Mouse (Mus musculus): ENCODE data around the gene Arhgef1.

The Arhgef1 gene

GRCm38 (mm10) chr7:24902630-24903443 is at the start of gene Arhgef1:
Gene Arhgef1 (plus strand): TSS chr7:24902912.
- DNase-seq, result peak; percentile 72 to 76

DNA sequence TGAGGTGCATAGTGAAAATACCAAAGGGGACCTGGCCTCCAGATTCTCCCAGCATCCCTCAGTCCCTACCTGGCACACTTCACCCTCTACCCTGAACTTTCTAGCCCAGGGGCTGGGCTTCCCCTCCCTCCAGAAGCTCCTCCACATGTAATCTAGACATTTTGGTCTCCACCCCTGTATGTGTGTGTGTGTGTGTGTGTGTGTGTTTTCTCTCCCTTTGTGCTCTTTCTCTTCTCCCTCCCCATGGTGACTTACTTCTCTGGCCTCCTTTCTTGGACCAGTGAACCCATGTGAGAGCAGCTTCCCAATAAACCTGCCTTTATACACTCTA is 49.5 kb upstream of the Arhgef1 start:
- DNase-seq, result no peak

- no peak for DNase-seq
Measured at GRCm38 (mm10) chr7:24853695-24854094, 49.0 kb upstream of the Arhgef1 start.

- DNase-seq, result no peak
Measured at GRCm38 (mm10) chr7:24856460-24857120, 46.1 kb upstream of the Arhgef1 start.

DNA sequence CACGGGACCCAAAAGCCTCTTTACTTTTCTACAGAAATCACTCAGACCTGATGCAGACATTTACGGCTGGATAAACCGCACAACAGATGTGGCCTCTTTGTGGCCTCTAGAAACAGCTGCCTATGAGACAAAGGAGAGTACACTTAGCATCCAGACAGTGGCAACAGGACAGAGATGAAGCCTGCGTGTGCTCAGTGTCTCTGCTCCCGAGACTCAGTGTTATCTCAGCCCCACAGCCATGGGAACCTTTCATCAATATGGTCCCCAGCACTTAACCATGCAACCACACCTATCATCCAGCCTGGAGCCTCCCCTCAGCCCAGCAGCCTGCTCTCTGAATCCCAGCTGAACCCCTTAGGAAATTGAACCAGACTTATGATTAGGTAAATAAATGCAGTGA is 43.5 kb upstream of the Arhgef1 start:
- no peak for DNase-seq

DNA sequence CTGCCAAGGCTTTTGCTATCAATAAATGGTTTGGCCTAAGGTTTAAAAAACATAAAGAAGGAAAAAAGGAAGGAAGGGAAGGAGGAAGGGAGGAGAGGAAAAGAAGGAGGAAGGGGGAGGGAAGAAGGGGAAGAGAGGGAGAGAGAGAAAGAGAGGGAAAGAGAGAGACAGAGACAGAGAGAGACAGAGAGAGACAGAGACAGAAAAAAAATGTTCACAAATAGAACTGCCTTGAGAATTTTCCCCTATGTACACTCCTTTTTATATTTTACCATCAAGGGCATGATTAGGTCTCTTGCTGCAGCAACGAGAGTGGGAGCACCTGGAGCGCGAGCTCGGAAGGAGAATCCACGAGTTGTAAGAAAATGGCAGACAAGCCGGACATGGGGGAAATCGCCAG is 40.8 kb upstream of the Arhgef1 start, which contains the start of gene Gm9844:
TSS of gene Gm9844 (plus strand) at position 301 of the 400 bp plus-strand sequence.
- DNase-seq, result no peak

GRCm38 (mm10) chr7:24862853-24863252 is 39.9 kb upstream of the Arhgef1 start:
- no peak for DNase-seq

- DNase-seq, result no peak
Measured at GRCm38 (mm10) chr7:24864156-24864555, 38.6 kb upstream of the Arhgef1 start.

DNA sequence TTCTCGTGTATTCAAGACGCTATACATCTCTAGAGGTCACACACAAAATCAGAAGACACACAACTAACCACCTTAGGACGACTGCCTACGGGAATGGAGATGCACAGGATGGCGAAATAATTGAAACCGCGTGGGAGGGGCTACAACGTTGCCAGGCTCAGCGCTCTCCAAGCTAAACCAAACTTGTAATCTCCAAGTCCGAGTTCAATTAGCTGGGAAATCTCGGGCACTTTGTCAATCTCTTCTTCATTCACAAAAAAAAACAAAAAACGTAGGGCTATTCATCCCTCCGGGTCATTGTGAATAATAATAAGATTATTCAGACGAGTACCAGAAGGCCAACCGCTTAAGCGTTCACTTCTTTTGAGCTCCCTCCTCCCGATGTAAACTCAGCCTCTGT is 33.6 kb upstream of the Arhgef1 start:
- no peak for DNase-seq

DNA sequence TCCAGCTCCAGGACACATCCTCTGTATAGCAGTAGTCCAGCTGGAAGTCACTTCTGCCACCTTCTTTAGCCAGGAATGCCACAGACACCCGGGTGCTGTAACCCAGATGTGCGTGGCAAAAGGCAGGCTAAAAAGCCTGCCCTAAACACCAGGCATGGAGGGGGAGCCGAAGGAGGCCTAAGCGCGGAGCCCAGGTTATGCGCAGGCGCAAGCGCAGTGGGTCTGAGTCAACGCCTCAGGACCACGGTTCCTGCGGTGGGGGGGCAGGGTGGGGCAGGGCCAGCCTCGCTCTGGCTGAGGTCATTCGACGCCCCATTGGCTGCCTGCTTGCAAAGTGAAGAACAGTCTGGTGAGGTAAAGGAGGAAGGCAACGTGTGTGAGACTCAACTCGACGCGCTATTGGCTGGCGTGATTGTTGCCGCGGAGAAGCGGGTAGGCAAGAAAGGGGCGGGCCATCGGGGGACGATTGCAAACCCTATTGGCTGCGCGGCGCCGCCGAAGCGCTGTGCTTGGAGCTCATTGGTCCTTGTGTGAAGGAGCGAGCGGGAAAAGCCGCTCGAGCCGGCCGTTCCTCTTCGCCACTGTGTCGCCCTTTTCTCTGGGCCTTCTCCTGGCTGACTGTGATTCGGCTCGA is 33.1 kb upstream of the Arhgef1 start, which contains the start of the genes Lypd4 and Dmrtc2:
TSS of gene Lypd4 (minus strand) at position 410 of the 634 bp plus-strand sequence.
TSS of gene Dmrtc2 (plus strand) at position 526 of the 634 bp plus-strand sequence.
- DNase-seq, result no peak

DNA sequence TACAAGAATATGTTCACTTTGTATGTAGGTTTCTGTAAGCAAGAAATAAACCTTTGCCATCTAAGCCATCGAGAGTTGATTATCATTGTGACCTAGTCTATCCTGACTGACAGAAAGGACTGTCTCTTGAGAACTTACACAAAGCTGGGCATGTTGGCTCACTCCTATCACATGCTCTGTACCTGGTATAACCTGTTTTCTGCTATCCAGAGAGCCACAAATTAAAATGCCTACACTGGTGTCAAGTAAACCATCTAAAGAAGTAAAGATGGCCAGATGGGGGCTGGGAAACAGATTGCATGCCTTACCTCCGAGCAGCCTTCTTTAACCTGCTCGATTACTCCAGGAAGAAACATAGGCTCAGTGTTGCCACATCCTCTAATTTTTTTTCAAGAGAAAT is 25.1 kb upstream of the Arhgef1 start:
- no peak for DNase-seq

- no peak for DNase-seq
Measured at GRCm38 (mm10) chr7:24879620-24880019, 23.1 kb upstream of the Arhgef1 start.

GRCm38 (mm10) chr7:24882416-24883199 is 20.1 kb upstream of the Arhgef1 start:
- no peak for DNase-seq

GRCm38 (mm10) chr7:24883896-24884692 is 18.6 kb upstream of the Arhgef1 start, which contains the start of gene Rps19:
Gene Rps19 (plus strand): TSS chr7:24884371.
- peak; percentile 98 to 99 for DNase-seq

GRCm38 (mm10) chr7:24884693-24885291 is 17.9 kb upstream of the Arhgef1 start:
- no peak for DNase-seq

DNA sequence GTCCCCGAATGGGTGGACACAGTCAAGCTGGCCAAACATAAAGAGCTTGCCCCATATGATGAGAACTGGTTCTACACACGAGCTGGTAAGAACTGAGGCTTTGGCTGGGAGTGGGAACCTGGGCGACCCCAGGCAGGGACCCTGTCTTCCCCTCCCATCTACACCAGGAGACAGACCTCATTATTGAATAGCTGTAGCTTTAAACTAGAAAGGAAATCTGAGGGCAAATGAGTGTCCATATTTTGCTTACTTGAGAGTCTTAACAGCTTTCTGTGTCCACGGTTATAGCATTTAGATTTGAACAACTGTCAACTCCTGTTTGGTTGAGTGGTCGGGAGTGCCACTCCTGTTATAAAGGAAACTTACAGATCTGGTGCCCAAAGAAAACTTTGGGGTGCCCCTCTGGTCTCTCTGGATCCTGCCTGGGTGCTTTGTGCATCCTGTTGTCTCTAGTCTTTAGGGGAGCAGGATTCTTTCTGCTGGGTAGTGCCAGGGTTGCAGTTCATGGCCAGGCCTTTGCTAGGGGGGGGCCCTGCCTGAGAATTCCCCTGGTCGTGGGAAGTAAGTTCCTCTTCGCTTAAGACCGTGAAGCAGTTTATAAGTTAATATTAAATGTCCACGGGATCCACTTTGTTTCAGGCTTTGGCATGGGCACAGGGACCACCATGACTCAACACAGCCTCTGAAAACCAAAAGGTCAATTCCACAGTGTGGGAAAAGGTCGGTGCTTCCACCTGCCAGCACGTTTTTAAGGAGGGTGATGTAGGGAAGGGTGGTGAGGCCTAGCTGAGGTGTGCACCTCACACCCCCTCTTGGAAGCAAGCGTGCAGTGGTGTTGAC is 17.0 kb upstream of the Arhgef1 start:
- no peak for DNase-seq

- no peak for DNase-seq
Measured at GRCm38 (mm10) chr7:24886308-24886633, 16.4 kb upstream of the Arhgef1 start.

GRCm38 (mm10) chr7:24887096-24887495 is 15.6 kb upstream of the Arhgef1 start:
- DNase-seq, result no peak

- no peak for DNase-seq
Measured at GRCm38 (mm10) chr7:24889431-24890220, 13.1 kb upstream of the Arhgef1 start.

Data from B cell, adult 2 months (primary cell).